Mouse (Mus musculus) megakaryocyte progenitor cell, adult 5-6 weeks (primary cell): ENCODE data around the gene Snrpa1. TPM values are rescaled to one million over a fixed set of nuclear protein-coding genes. Genes with fewer than 3 reads are reported as not detected.

Source experiments
- ATAC-seq: replicated peaks from 2 replicates; pipeline ENCODE4 v1.8.0; 2016; ENCODE audit warnings: mild to moderate bottlenecking, moderate TSS enrichment, inconsistent platforms; ENCODE audit not compliant: poor library complexity
- total RNA-seq, 2 experiments: library from RNA; stranded (forward) in 1 of 2; stranded (reverse) in 1 of 2; fragments of 157-497, 149-512 nt in 1 of 2; fragments of 200-1000 nt in 1 of 2; gene quantifications; 2 replicates each; pipeline versions ENCODE4 v1.2.3 to v1.2.4; 2015 to 2017

Snrpa1 gene
- total RNA-seq, 2 experiments from 2014 or later = 130 to 134 TPM

- no peak for ATAC-seq
Measured at GRCm38 (mm10) chr7:66111211-66111610, 52.4 kb downstream of the Snrpa1 start.

GRCm38 (mm10) chr7:66113561-66113960 lies 54.8 kb downstream of the Snrpa1 start:
- peak; percentile 47 for ATAC-seq

DNA sequence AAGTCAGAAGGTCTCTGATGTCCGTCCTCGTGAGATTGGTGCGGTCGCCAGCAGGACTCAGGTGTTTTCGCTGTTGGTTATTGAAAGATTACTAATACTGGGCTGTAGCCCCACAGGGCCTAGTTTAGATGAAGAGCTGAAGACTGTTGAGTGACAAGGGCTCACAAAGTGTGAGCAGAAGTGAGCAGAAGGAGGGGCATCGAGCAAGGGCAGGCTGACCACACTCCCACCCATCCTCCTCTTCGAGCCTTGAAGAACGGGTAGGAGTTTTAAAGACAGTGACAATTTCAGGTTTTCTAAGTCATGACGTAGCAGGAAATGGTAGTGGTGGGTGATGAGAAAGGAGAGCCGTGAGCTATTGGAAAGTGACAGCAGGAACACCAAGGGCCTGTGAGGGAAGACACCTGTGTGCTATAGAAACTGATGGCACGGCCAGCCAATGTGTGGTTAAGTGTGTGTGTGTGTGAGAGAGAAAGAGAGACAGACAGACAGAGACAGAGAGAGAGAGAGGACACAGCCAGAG lies 57.1 kb downstream of the Snrpa1 start:
- ATAC-seq = no peak

DNA sequence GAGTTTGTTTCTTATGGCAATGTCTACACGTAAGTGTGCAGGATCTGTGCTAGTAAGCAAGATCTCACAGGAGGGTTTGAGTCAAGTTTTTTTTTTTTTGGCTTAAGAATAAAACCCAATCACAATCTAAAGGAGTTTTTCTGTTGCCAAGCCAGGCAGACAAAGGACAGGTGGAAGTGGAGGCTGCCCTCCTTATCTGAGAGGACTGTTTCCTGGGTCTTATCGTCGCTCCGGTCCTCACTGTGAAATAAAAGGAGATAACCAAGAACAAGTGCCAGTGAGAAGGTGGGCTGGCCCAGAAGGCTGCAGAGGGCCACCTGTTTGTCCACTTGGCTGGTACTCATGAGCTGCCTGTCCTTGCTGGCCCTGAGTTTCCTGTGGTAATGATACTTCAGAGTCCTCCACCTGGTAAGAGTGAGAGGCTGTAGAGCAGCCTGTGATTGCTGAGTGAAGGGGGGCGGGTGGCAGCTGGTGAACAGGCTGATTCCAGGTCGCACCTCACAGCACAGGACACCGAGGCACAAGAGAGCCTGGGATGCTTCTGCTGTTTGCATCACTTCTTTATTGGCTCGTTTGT lies 58.2 kb downstream of the Snrpa1 start:
- ATAC-seq = no peak

- peak; percentile 10 for ATAC-seq
Measured at GRCm38 (mm10) chr7:66118046-66118445, 59.2 kb downstream of the Snrpa1 start.

GRCm38 (mm10) chr7:66118796-66119195 lies 60.0 kb downstream of the Snrpa1 start:
- peak; percentile 38 for ATAC-seq

- no peak for ATAC-seq
Measured at GRCm38 (mm10) chr7:66120139-66120538, 61.3 kb downstream of the Snrpa1 start.

DNA sequence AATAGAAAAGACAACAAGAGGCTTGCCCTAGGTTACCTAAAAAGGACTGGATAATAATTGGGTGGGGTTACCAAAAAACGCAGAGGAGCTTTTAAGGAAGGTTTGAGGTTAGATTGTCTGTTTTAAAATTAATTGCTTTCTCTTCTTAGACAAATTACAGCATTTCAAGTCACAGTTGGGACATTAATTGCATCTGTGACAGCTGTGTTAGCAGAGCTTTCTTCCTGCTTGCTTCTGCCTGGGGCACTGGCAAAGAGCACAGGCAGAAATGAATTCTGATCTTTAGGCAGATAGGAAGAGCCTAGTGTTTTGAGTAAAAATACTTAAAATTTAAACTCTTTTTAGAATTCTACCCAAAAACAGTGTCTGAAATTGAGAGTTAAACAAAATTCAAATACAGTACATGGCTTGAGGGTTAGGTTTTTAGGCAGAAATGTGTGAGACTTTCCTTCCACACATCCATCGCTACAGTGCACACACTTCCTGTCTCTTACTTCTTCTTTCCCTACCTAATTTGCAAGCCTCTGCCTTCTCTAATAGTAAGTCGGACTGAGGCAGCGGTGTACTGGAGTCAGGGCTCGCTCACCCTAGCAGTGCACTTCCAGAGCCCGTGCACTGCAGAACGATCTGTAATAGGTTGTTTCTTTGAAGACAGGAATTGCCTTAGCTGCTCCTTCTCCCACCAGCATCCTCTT lies 62.0 kb downstream of the Snrpa1 start:
- ATAC-seq = peak; percentile 45; the same call in 1 of the 2 replicates

Other genes starting within 250 kb of the Snrpa1 start
- not detected in 2 replicates for gene Pcsk6, start 197.3 kb upstream of the Snrpa1 start, total RNA-seq (2015)
- gene Pcsk6, start 197.3 kb upstream of the Snrpa1 start, total RNA-seq (2017) = not detected in 2 replicates
- gene Gm45213, start 15.4 kb upstream of the Snrpa1 start, total RNA-seq (2015) = not detected in 2 replicates
- gene Gm45213, start 15.4 kb upstream of the Snrpa1 start, total RNA-seq (2017) = not detected in 2 replicates
- gene Selenos, start 20.6 kb downstream of the Snrpa1 start, total RNA-seq (2015) = 161 and 177 TPM in 2 replicates
- gene Selenos, start 20.6 kb downstream of the Snrpa1 start, total RNA-seq (2017) = 126 and 144 TPM in 2 replicates
- gene Chsy1, start 50.5 kb downstream of the Snrpa1 start, total RNA-seq (2015) = 37.9 and 38.3 TPM in 2 replicates
- 62.1 and 68.0 TPM in 2 replicates for gene Chsy1, start 50.5 kb downstream of the Snrpa1 start, total RNA-seq (2017)